Mouse (Mus musculus) spleen, adult 2 months (tissue): Measurements from ENCODE around the gene 1700016K19Rik.

ENCODE experiments used
- CTCF ChIP-seq: fragments of 200-500 bp; IDR thresholded peaks from 2 replicates; pipeline ENCODE4 v1.5.1; 2011; ENCODE audit warnings: mild to moderate bottlenecking, inconsistent platforms; ENCODE audit not compliant: insufficient read depth, insufficient read length, insufficient replicate concordance; ENCODE audit errors: extremely low read depth
- POLR2A ChIP-seq: fragments of 200-500 bp; IDR thresholded peaks from 2 replicates; pipeline ENCODE4 v1.6.1; 2011; ENCODE audit warnings: low read depth, low read length, inconsistent platforms

GRCm38 (mm10) chr11:75965674-75966400 lies 33.9 kb upstream of the 1700016K19Rik start:
- TF ChIP-seq POLR2A (no peak), CTCF (no peak)
